Mouse (Mus musculus) G1E (cell line): Measurements from ENCODE around the gene Phb. TPM values are rescaled to one million over a fixed set of nuclear protein-coding genes. Genes with fewer than 3 reads are reported as not detected.

Source experiments
- ATAC-seq: 2 replicates; pipeline ENCODE4 v1.8.0; 2016; ENCODE audit warnings: mild to moderate bottlenecking; ENCODE audit not compliant: insufficient number of reproducible peaks, poor library complexity, low FRiP score, severe bottlenecking; ENCODE audit errors: extremely low read depth
- DNase-seq: peaks from one replicate; pipeline ENCODE4 v3.0.0; 2012; ENCODE audit warnings: low spot score
- H3K27me3 ChIP-seq: 2 replicates; pipeline ENCODE4 v1.6.1; 2012; ENCODE audit warnings: mild to moderate bottlenecking, low read length, inconsistent platforms; ENCODE audit not compliant: insufficient read depth
- H3K36me3 ChIP-seq: replicated peaks from 2 replicates; pipeline ENCODE3; 2012; ENCODE audit warnings: mild to moderate bottlenecking, inconsistent platforms
- H3K4me1 ChIP-seq: 2 replicates; pipeline ENCODE4 v1.6.1; 2012; ENCODE audit warnings: low read depth, low read length, inconsistent platforms, mixed read lengths; ENCODE audit not compliant: insufficient read depth
- H3K4me3 ChIP-seq: 2 replicates; pipeline ENCODE4 v1.5.1; 2012; ENCODE audit warnings: low read depth, mild to moderate bottlenecking, inconsistent platforms, low read length, moderate library complexity, mixed read lengths
- H3K9me3 ChIP-seq: replicated peaks from 2 replicates; pipeline ENCODE4 v1.6.1; 2012; ENCODE audit warnings: inconsistent platforms
- CTCF ChIP-seq: IDR thresholded peaks from 2 replicates; pipeline ENCODE4 v1.5.1; 2012; ENCODE audit warnings: low read depth, low read length, inconsistent platforms, mixed read lengths
- GATA1 ChIP-seq: IDR thresholded peaks from 2 replicates; pipeline ENCODE4 v1.6.1; 2012; ENCODE audit warnings: borderline replicate concordance, low read length, inconsistent platforms, mixed read lengths
- GATA2 ChIP-seq: IDR thresholded peaks from 2 replicates; pipeline ENCODE4 v1.6.1; 2012; ENCODE audit warnings: low read depth, low read length, inconsistent platforms, borderline replicate concordance
- POLR2AphosphoS5 ChIP-seq: IDR thresholded peaks from 2 replicates; pipeline ENCODE4 v1.6.1; 2012; ENCODE audit warnings: low read depth, low read length, inconsistent platforms; ENCODE audit not compliant: insufficient replicate concordance
- TAL1 ChIP-seq: conservative IDR thresholded peaks from 2 replicates; pipeline ENCODE4 v1.6.1; 2012; ENCODE audit warnings: low read depth, low read length, inconsistent platforms, mixed read lengths
- polyA plus RNA-seq: library from polyadenylated mRNA; stranded (reverse); fragments of >175 nt; gene quantifications from 2 replicates; pipeline ENCODE4 v1.2.3, GENCODE M21; 2012
- total RNA-seq, 2 experiments: library from RNA; stranded (forward) in 1 of 2; stranded (reverse) in 1 of 2; fragments of 200-1000 nt in 1 of 2; fragments of >200 nt in 1 of 2; fragmentation: Nextera tagmentation in 1 of 2; gene quantifications; 2 replicates each; pipeline ENCODE4 v1.2.3; 2014 to 2017

The Phb gene
- total and polyA plus RNA-seq, 3 experiments: 44.0 to 111 (median 50.0) TPM

- Histone ChIP-seq H3K4me1 (no peaks in the 10 kb centered on the region), H3K27me3 (peaks cover 65% of the 10 kb centered on the region), H3K9me3 (no peaks in the 10 kb centered on the region), H3K36me3 (no peaks in the 10 kb centered on the region), H3K4me3 (no peak overlapping the region)
- DNase-seq (no peak), ATAC-seq (no peak)
- TF ChIP-seq TAL1 (no peak), CTCF (no peak), POLR2AphosphoS5 (no peak), GATA2 (no peak), GATA1 (no peak)
Measured at GRCm38 (mm10) chr11:95622426-95622825, 44.3 kb upstream of the Phb start.

GRCm38 (mm10) chr11:95630558-95630957 is 36.2 kb upstream of the Phb start:
- no peaks in the 10 kb centered on the region for H3K4me1 ChIP-seq
- no peaks in the 10 kb centered on the region for H3K36me3 ChIP-seq
- H3K9me3 ChIP-seq: no peaks in the 10 kb centered on the region
- H3K4me3 ChIP-seq: no peak overlapping the region
- DNase-seq (no peak), ATAC-seq (no peak)
- TF ChIP-seq CTCF: no peak
- no peak for TF ChIP-seq GATA2
- TF ChIP-seq POLR2AphosphoS5: no peak
- no peak for TF ChIP-seq TAL1
- no peak for TF ChIP-seq GATA1
- peaks cover 48% of the 10 kb centered on the region for H3K27me3 ChIP-seq

GRCm38 (mm10) chr11:95631301-95631700 is 35.5 kb upstream of the Phb start:
- ATAC-seq: no peak
- H3K4me1 ChIP-seq: no peaks in the 10 kb centered on the region
- H3K9me3 ChIP-seq: no peaks in the 10 kb centered on the region
- no peak for DNase-seq
- no peak overlapping the region for H3K4me3 ChIP-seq
- TF ChIP-seq POLR2AphosphoS5 (no peak), GATA1 (no peak), TAL1 (no peak), GATA2 (no peak), CTCF (no peak)
- peaks cover 47% of the 10 kb centered on the region for H3K27me3 ChIP-seq
- no peaks in the 10 kb centered on the region for H3K36me3 ChIP-seq

GRCm38 (mm10) chr11:95632474-95632873 is 34.3 kb upstream of the Phb start:
- TF ChIP-seq GATA2 (no peak), POLR2AphosphoS5 (no peak), TAL1 (no peak), CTCF (no peak), GATA1 (no peak)
- Histone ChIP-seq H3K9me3 (no peaks in the 10 kb centered on the region), H3K4me1 (no peaks in the 10 kb centered on the region), H3K4me3 (no peak overlapping the region), H3K27me3 (peaks cover 38% of the 10 kb centered on the region), H3K36me3 (no peaks in the 10 kb centered on the region)
- no peak for DNase-seq
- ATAC-seq: no peak

- Histone ChIP-seq H3K4me3 (no peak overlapping the region), H3K36me3 (no peaks in the 10 kb centered on the region), H3K9me3 (no peaks in the 10 kb centered on the region), H3K27me3 (peaks cover 30% of the 10 kb centered on the region), H3K4me1 (no peaks in the 10 kb centered on the region)
- DNase-seq: no peak
- ATAC-seq: no peak
- TF ChIP-seq POLR2AphosphoS5: no peak
- no peak for TF ChIP-seq TAL1
- no peak for TF ChIP-seq GATA2
- no peak for TF ChIP-seq GATA1
- TF ChIP-seq CTCF: no peak
Measured at GRCm38 (mm10) chr11:95633512-95634000, 33.2 kb upstream of the Phb start.

- Histone ChIP-seq H3K9me3 (no peaks in the 10 kb centered on the region), H3K4me1 (no peaks in the 10 kb centered on the region), H3K36me3 (no peaks in the 10 kb centered on the region), H3K27me3 (peaks cover 24% of the 10 kb centered on the region), H3K4me3 (no peak overlapping the region)
- TF ChIP-seq GATA2 (no peak), POLR2AphosphoS5 (no peak), TAL1 (no peak), CTCF (no peak), GATA1 (no peak)
- DNase-seq (no peak), ATAC-seq (no peak)
Measured at GRCm38 (mm10) chr11:95635030-95635429, 31.7 kb upstream of the Phb start.

- H3K4me1 ChIP-seq: no peaks in the 10 kb centered on the region
- no peak for DNase-seq
Measured at GRCm38 (mm10) chr11:95640751-95641150, 26.0 kb upstream of the Phb start.

More at GRCm38 (mm10) chr11:95640751-95641150, 26.0 kb upstream of the Phb start:
- TF ChIP-seq POLR2AphosphoS5 (no peak), CTCF (no peak), TAL1 (no peak), GATA1 (no peak), GATA2 (no peak)
- Histone ChIP-seq H3K27me3 (peaks cover 32% of the 10 kb centered on the region), H3K36me3 (no peaks in the 10 kb centered on the region), H3K4me3 (no peak overlapping the region), H3K9me3 (no peaks in the 10 kb centered on the region)
- ATAC-seq: no peak
